Mouse (Mus musculus) liver, postnatal 0 days (tissue): ENCODE data around the gene Fpgs.

ENCODE experiments used
- CTCF ChIP-seq: sonication (generic); IDR thresholded peaks from 2 replicates; pipeline ENCODE4 v1.5.1; 2016; ENCODE audit warnings: antibody characterized with exemption, low read depth
- EP300 ChIP-seq: IDR thresholded peaks from 2 replicates; pipeline ENCODE4 v1.6.1; 2016; ENCODE audit warnings: antibody characterized with exemption, low read depth, mild to moderate bottlenecking

DNA sequence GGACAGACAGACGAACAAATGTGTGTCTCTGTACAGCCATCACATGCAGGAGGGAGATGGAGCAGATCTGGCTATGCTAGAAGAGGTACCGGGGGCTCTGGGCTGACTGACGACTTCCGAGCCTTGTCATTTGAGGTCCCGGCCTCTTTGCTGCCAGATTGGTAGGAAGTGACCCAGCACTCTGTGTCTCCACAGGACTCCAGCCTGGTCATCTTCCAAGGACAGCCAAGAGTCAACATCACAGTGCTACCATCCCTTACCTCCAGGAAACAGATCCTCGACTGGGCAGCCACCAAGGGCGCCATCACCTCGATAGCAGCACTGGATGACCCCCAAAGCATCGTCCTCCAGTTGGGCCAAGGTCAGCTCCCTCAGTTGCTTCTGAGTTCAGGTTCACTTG lies 32.8 kb downstream of the Fpgs start:
- no peak for TF ChIP-seq CTCF
- no peak for TF ChIP-seq EP300
